Mouse (Mus musculus) cortical plate, adult 2 months (tissue): ENCODE measurements at regions not wholly inside any gene's neighbourhood (a gene's known extent, or its start where the extent isn't known, plus 50 kb on each side); places are given as distances from the start of the nearest gene placed in this dataset.

Experiments
- H3K27ac ChIP-seq: fragments of 200-500 bp; 2 replicates; pipeline ENCODE4 v1.5.1; 2012; ENCODE audit warnings: low read length, control low read depth, inconsistent platforms; ENCODE audit not compliant: insufficient read depth
- H3K4me1 ChIP-seq: fragments of 200-500 bp; 2 replicates; pipeline ENCODE4 v1.6.1; 2011; ENCODE audit warnings: low read length; ENCODE audit not compliant: control insufficient read depth, insufficient read depth
- H3K4me3 ChIP-seq: fragments of 200-500 bp; 2 replicates; pipeline ENCODE4 v1.5.1; 2011; ENCODE audit warnings: mild to moderate bottlenecking, low read length, control low read depth; ENCODE audit not compliant: insufficient read depth
- CTCF ChIP-seq: fragments of 200-500 bp; IDR thresholded peaks from 2 replicates; pipeline ENCODE4 v1.5.1; 2011; ENCODE audit warnings: mild to moderate bottlenecking, control low read depth, low read length; ENCODE audit not compliant: insufficient read depth; ENCODE audit errors: extremely low read depth
- POLR2A ChIP-seq: fragments of 200-500 bp; IDR thresholded peaks from 2 replicates; pipeline ENCODE4 v1.6.1; 2011; ENCODE audit warnings: mild to moderate bottlenecking, low read length, control low read depth; ENCODE audit not compliant: insufficient read depth; ENCODE audit errors: extremely low read depth

DNA sequence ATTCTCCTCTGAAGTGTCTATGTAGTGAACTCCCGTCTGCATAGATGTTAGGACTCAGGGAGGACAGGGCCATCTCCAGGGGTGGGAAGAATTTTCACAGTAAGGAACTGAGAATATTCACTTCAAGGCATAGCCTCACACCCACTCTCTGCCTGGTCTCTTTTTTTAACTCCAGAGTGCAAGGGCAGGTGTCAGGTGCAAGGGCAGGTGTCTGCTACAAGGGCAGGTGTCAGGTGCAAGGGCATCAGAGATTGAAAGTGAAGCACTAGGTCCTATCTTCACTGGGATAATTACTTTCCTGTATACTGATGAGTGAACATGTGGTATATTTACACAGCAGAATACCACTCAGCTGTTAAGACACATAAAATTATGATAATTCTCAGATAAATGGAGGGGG, 216.1 kb downstream of the Gadd45g start:
- TF ChIP-seq CTCF (no peak), POLR2A (no peak)
- no peaks in the 10 kb centered on the region for H3K4me1 ChIP-seq

DNA sequence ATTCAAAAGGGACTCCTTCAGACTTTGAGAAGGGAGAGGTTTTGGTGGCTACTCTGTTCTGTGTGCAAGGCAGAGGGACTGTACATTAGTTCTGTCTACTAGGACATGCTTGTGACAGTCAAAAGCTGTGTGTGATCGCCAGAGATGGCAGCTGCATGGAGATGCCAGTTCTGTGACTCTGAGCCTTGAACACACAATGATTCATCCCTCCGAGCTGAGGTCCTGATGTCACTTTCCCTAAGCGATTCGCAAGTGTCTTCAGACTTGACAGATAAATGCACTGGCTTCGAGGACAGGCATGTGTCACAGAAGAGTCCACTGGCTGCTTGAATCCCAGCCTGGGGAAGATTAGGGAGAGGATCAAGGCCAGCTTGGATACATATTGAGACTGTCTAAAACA, 218.8 kb downstream of the Gadd45g start:
- TF ChIP-seq POLR2A (no peak), CTCF (no peak)
- Histone ChIP-seq H3K4me1 (no peaks in the 10 kb centered on the region), H3K27ac (no peak overlapping the region), H3K4me3 (no peak overlapping the region)

More for the DNA sequence above, 216.1 kb downstream of the Gadd45g start:
- Histone ChIP-seq H3K27ac (no peak overlapping the region), H3K4me3 (no peak overlapping the region)

DNA sequence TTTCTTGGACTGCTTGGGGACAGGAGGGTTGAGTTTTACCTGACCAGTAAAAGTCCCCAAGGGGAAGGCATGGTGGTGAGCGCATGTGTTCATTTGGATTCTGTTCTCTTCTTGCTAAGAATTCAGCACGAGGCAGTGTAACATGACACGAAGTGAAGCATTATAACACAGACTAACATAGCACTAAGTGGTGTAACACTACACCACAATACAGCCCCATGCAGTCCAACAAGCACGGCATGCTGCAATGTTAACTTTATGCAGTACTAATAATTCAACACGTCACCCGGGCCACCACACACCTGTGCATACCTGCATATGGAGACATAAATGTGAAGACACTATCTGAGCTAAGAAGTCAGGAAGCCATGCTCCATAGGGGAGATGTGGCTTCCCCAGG, 219.2 kb downstream of the Gadd45g start:
- Histone ChIP-seq H3K4me1 (no peaks in the 10 kb centered on the region), H3K4me3 (no peak overlapping the region), H3K27ac (no peak overlapping the region)
- TF ChIP-seq CTCF = no peak
- no peak for TF ChIP-seq POLR2A

DNA sequence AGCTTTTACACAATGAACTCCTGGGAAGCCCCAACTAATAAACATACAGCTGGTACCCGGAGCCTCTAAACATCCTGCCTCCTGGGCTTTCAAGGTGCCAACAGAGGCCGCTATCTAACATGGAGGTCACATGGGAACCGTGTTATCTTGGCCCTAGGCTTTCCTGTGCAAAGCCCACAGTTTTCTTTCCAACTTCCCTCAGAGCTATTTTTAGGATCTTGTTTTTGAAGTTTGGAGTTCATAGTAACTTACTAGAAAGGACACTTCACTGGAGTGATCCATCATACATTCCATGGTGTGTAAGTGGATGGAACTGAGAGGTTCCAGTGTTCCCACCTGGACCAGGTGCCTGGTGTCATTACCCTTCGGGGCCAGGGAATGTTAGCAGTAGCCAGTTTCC, 220.6 kb downstream of the Gadd45g start:
- Histone ChIP-seq H3K4me3 (no peak overlapping the region), H3K4me1 (no peaks in the 10 kb centered on the region), H3K27ac (no peak overlapping the region)
- TF ChIP-seq CTCF (no peak), POLR2A (no peak)

DNA sequence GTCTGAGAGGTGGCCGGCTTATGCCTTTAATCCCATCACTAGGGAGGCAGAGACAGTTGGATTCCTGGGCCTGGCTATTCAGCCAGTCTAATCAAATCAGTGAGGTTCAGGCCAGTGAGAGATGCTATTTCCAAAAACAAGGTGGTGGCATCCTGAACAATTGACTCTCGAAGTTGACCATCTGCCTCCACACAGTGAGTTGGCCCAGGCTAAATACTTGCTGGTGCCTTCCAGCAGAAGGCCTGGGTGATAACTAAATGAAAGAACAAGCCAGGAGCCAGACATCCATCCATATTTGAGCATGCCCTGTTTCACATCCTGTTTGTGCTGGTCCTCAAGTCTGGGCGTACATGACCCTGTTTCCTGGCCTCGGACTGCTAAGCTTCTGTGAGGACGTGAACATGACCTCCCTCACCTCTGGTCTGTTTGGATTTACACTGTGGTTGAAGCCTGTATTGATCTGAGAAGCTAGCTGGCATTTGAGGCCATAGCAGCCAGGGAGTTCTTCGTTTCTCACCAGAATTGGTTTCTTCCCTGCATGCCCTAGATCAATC, 222.5 kb downstream of the Gadd45g start:
- no peak for TF ChIP-seq CTCF
- no peak for TF ChIP-seq POLR2A
- Histone ChIP-seq H3K4me1 (no peaks in the 10 kb centered on the region), H3K4me3 (no peak overlapping the region)

DNA sequence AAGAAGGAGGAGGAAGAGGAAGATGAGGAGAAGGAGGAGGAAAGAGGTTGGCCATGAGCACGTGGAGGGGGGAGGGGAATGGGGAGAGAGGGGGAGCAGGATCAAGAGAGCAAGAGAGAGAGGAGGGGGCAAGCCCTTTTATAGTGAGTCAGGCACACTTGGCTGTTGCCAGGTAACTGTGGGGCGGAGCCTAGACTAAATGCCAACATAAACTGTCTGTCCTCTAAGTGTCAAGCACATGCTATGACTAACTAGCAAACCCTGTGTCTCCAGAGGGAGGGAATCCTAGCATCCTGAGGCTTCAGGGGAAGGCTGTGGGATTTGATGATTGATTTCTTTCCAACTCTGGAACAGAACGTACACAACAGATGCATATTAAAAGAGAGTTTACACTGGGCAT, 223.2 kb downstream of the Gadd45g start:
- Histone ChIP-seq H3K4me3 (no peak overlapping the region), H3K4me1 (no peaks in the 10 kb centered on the region), H3K27ac (no peak overlapping the region)
- TF ChIP-seq POLR2A = no peak
- TF ChIP-seq CTCF = no peak

More for the DNA sequence above, 222.5 kb downstream of the Gadd45g start:
- H3K27ac ChIP-seq = no peak overlapping the region

DNA sequence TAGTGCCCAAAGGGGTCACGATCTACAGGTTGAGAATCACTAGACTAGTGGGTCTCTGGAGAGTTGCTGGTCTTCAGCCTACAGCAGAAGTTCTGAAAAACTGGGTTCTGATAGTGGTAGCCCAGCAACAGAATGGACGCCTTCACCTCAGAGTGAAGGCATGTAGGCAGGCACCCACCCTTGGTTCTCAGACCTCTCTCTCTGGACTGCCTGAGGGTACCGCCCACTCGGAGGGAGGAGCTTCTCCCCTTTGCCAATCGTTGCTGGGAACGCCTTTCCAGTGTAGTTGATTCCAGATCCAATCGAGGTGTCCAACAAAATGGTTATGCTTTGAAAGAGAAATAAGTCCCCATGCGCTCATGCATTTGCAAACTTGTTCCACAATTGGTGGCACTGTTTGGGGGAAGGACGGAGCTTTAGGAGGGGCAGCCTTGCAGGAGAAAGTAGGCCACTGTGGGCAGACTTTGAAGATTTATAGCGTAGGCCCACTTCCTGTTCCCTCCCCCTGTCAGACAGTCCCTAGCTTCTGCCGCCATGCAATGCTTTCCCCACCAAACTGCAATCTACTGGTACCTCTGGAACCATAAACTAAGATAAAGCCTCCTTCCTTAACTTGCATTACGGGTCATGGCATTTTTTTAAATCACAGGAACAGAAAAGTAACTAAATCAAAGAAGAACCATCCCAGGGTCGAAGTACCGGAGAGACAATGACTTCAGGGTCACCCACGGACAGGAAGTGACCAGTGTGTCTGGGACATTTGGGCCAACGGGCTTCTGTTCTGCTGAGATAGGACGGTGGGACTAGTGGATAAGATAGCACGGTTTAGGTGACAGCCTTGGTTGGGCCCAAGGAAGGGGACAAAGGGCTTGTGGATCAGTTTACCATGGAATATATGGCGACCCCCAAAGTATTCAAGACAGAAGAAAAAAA, 224.5 kb downstream of the Gadd45g start:
- TF ChIP-seq CTCF = no peak
- no peak for TF ChIP-seq POLR2A
- H3K27ac ChIP-seq = no peak overlapping the region

DNA sequence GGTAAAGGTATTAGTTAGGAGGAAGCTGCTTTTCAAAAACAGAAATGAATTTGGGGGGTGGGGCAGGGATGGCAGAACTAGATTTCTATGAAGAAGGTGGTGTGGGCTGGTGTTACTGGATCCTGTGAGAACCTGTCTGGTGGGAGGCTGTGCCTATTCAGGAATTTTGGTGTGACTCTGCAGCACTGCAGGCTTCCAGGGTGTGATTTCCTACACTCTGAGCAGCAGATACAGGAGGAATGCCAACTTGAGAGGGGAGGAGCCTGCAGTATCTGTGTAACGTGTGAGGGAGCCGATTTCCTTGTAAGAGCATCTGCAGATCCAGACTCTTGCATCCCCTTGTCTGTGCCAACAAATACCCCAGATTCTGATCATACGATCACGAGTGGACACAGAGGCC, 231.1 kb downstream of the Gadd45g start:
- TF ChIP-seq POLR2A (no peak), CTCF (no peak)
- H3K4me3 ChIP-seq = no peak overlapping the region
- H3K4me1 ChIP-seq = peaks cover 5% of the 10 kb centered on the region
- H3K27ac ChIP-seq = no peak overlapping the region

More for the DNA sequence above, 224.5 kb downstream of the Gadd45g start:
- no peak overlapping the region for H3K4me3 ChIP-seq
- no peaks in the 10 kb centered on the region for H3K4me1 ChIP-seq

DNA sequence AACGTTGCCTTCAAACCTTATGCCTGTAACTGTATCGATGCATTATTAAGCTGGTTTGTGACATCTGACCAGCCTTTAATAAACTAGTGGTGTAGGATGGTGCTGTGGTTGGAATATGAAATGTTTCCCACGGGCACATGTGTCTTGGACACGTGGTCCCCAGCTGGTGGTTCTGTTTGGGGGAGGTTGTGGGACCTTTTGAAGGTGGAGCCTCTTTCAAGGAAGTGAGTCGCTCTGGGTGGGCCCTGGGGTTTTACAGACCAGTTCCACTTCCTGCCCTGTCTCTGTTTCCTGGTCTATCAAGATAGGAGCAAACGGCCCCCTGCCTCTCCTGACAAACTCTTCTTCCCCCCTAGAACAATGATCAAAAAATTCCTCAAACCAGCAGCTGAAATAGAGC, 232.1 kb downstream of the Gadd45g start:
- Histone ChIP-seq H3K4me3 (no peak overlapping the region), H3K27ac (no peak overlapping the region), H3K4me1 (peaks cover 5% of the 10 kb centered on the region)
- TF ChIP-seq CTCF (no peak), POLR2A (no peak)
